Mouse (Mus musculus): Measurements from ENCODE around the gene Exph5.

The Exph5 gene

GRCm38 (mm10) chr9:53301269-53301720, at the start of gene Exph5:
TSS of gene Exph5 (plus strand) at chr9:53301670.
- DNase-seq (ENCODE audit: low spot score): peak; percentile 51

- DNase-seq (ENCODE audit: low spot score): peak; percentile 89
Observed at GRCm38 (mm10) chr9:53254368-53254767, 47.1 kb upstream of the Exph5 start.

GRCm38 (mm10) chr9:53256690-53257305, 44.7 kb upstream of the Exph5 start:
- no peak for DNase-seq (ENCODE audit: low spot score)

- DNase-seq (ENCODE audit: low spot score): no peak
Observed at GRCm38 (mm10) chr9:53257772-53258171, 43.7 kb upstream of the Exph5 start.

- DNase-seq (ENCODE audit: low spot score): no peak
Observed at GRCm38 (mm10) chr9:53258199-53258598, 43.3 kb upstream of the Exph5 start.

GRCm38 (mm10) chr9:53264387-53264786, 37.1 kb upstream of the Exph5 start:
- DNase-seq (ENCODE audit: low spot score): no peak

GRCm38 (mm10) chr9:53265589-53265988, 35.9 kb upstream of the Exph5 start:
- DNase-seq (ENCODE audit: low spot score): no peak

- DNase-seq (ENCODE audit: low spot score): no peak
Observed at GRCm38 (mm10) chr9:53268036-53268435, 33.4 kb upstream of the Exph5 start.

- peak; percentile 53 for DNase-seq (ENCODE audit: low spot score)
Observed at GRCm38 (mm10) chr9:53268731-53269465, 32.6 kb upstream of the Exph5 start.

- DNase-seq (ENCODE audit: low spot score): no peak
Observed at GRCm38 (mm10) chr9:53269466-53269755, 32.1 kb upstream of the Exph5 start.

GRCm38 (mm10) chr9:53271281-53272022, 30.0 kb upstream of the Exph5 start:
- no peak for DNase-seq (ENCODE audit: low spot score)

GRCm38 (mm10) chr9:53272207-53272606, 29.3 kb upstream of the Exph5 start:
- no peak for DNase-seq (ENCODE audit: low spot score)

GRCm38 (mm10) chr9:53272714-53273113, 28.8 kb upstream of the Exph5 start:
- DNase-seq (ENCODE audit: low spot score): no peak

- DNase-seq (ENCODE audit: low spot score): no peak
Observed at GRCm38 (mm10) chr9:53276381-53276780, 25.1 kb upstream of the Exph5 start.

GRCm38 (mm10) chr9:53278997-53279396, 22.5 kb upstream of the Exph5 start:
- no peak for DNase-seq (ENCODE audit: low spot score)

GRCm38 (mm10) chr9:53286793-53287192, 14.7 kb upstream of the Exph5 start:
- DNase-seq (ENCODE audit: low spot score): no peak

- DNase-seq (ENCODE audit: low spot score): no peak
Observed at GRCm38 (mm10) chr9:53290006-53290405, 11.5 kb upstream of the Exph5 start.

GRCm38 (mm10) chr9:53292833-53293232, 8.6 kb upstream of the Exph5 start:
- no peak for DNase-seq (ENCODE audit: low spot score)

- DNase-seq (ENCODE audit: low spot score): peak; percentile 32
Observed at GRCm38 (mm10) chr9:53301801-53302311, 386 bp downstream of the Exph5 start.

GRCm38 (mm10) chr9:53302415-53302814, 945 bp downstream of the Exph5 start:
- no peak for DNase-seq (ENCODE audit: low spot score)

- DNase-seq (ENCODE audit: low spot score): no peak
Observed at GRCm38 (mm10) chr9:53307904-53308303, 6.4 kb downstream of the Exph5 start.

- no peak for DNase-seq (ENCODE audit: low spot score)
Observed at GRCm38 (mm10) chr9:53312981-53313380, 11.5 kb downstream of the Exph5 start.

All from retina, embryonic 14.5 days (tissue).